Mouse (Mus musculus) layer of hippocampus, adult 2 months (tissue): ENCODE data around the gene H2-Q7. TPM values are rescaled to one million over a fixed set of nuclear protein-coding genes. Genes with fewer than 3 reads are reported as not detected.
"Not testable (repeated sequence)": the region's sequence is repeated elsewhere in the genome, so short reads cannot be mapped to it uniquely, and the experiment has no call there.

Experiments used
- DNase-seq, 2 experiments: peaks; one replicate each; pipeline ENCODE4 v3.0.0; 2022; ENCODE audit warnings: low spot score in 2 of 2
- H3K27ac ChIP-seq: fragments of 200-600 bp; 2 replicates; pipeline ENCODE4 v1.8.1; 2022
- H3K4me3 ChIP-seq: fragments of 200-600 bp; 2 replicates; pipeline ENCODE4 v1.8.1; 2022; ENCODE audit warnings: mild to moderate bottlenecking
- CTCF ChIP-seq: fragments of 200-600 bp; conservative IDR thresholded peaks from 2 replicates; pipeline ENCODE4 v1.8.1; 2022; ENCODE audit warnings: antibody characterized with exemption, mild to moderate bottlenecking, moderate library complexity
- total RNA-seq, 2 experiments: library from RNA; stranded (reverse); gene quantifications; 2 replicates each; pipeline ENCODE4 v1.2.3; 2021

The H2-Q7 gene
- total RNA-seq, 2 experiments from 2014 or later: 0.69 to 0.79 TPM

GRCm38 (mm10) chr17:35430671-35431070 lies 8.3 kb upstream of the H2-Q7 start:
- not testable (repeated sequence) for H3K27ac ChIP-seq, DNase-seq, H3K4me3 ChIP-seq

- not testable (repeated sequence) for H3K4me3 ChIP-seq, DNase-seq, H3K27ac ChIP-seq
These were observed 6.8 kb upstream of the H2-Q7 start for GRCm38 (mm10) chr17:35432167-35432566.

- DNase-seq, H3K27ac ChIP-seq, H3K4me3 ChIP-seq: not testable (repeated sequence)
- TF ChIP-seq CTCF: peak; percentile 73
These were observed 4.1 kb upstream of the H2-Q7 start for GRCm38 (mm10) chr17:35434836-35435235.

- not testable (repeated sequence) for H3K27ac ChIP-seq, DNase-seq
These were observed 3.4 kb upstream of the H2-Q7 start for GRCm38 (mm10) chr17:35435577-35435976.

GRCm38 (mm10) chr17:35437386-35437936 lies 1.5 kb upstream of the H2-Q7 start:
- H3K4me3 ChIP-seq, H3K27ac ChIP-seq: not testable (repeated sequence)

More at GRCm38 (mm10) chr17:35435577-35435976, 3.4 kb upstream of the H2-Q7 start:
- H3K4me3 ChIP-seq: not testable (repeated sequence)

GRCm38 (mm10) chr17:35438395-35438794 lies 560 bp upstream of the H2-Q7 start:
- not testable (repeated sequence) for DNase-seq, H3K27ac ChIP-seq, H3K4me3 ChIP-seq

More at GRCm38 (mm10) chr17:35437386-35437936, 1.5 kb upstream of the H2-Q7 start:
- DNase-seq: not testable (repeated sequence)

GRCm38 (mm10) chr17:35439295-35439747 lies 366 bp downstream of the H2-Q7 start:
- peak overlapping the region; percentile 54 for H3K4me3 ChIP-seq
- not testable (repeated sequence) for H3K27ac ChIP-seq, DNase-seq

GRCm38 (mm10) chr17:35439925-35440645 lies 1.1 kb downstream of the H2-Q7 start:
- not testable (repeated sequence) for H3K27ac ChIP-seq, H3K4me3 ChIP-seq, DNase-seq

- not testable (repeated sequence) for DNase-seq, H3K27ac ChIP-seq, H3K4me3 ChIP-seq
These were observed 3.4 kb downstream of the H2-Q7 start for GRCm38 (mm10) chr17:35442376-35442775.

- not testable (repeated sequence) for H3K4me3 ChIP-seq, H3K27ac ChIP-seq, DNase-seq
These were observed 5.6 kb downstream of the H2-Q7 start for GRCm38 (mm10) chr17:35444510-35444909.

GRCm38 (mm10) chr17:35458247-35458646 lies 19.3 kb downstream of the H2-Q7 start:
- not testable (repeated sequence) for DNase-seq, H3K27ac ChIP-seq, H3K4me3 ChIP-seq

GRCm38 (mm10) chr17:35460513-35461341 lies 21.8 kb downstream of the H2-Q7 start:
- not testable (repeated sequence) for DNase-seq, H3K27ac ChIP-seq, H3K4me3 ChIP-seq

- DNase-seq, H3K4me3 ChIP-seq, H3K27ac ChIP-seq: not testable (repeated sequence)
- TF ChIP-seq CTCF: peak; percentile 70
These were observed 26.7 kb downstream of the H2-Q7 start for GRCm38 (mm10) chr17:35465651-35466050.

GRCm38 (mm10) chr17:35468936-35469335 lies 30.0 kb downstream of the H2-Q7 start:
- H3K27ac ChIP-seq: not testable (repeated sequence)

More at GRCm38 (mm10) chr17:35468936-35469335, 30.0 kb downstream of the H2-Q7 start:
- not testable (repeated sequence) for H3K4me3 ChIP-seq, DNase-seq
